Mouse (Mus musculus) left cerebral cortex, adult 8-10 months (tissue): ENCODE results near the gene Mlycd. TPM values are rescaled to one million over a fixed set of nuclear protein-coding genes. Genes with fewer than 3 reads are reported as not detected.

ENCODE experiments used
- total RNA-seq, 4 experiments: library from RNA; stranded (reverse); gene quantifications; 2 replicates each; pipeline ENCODE4 v1.2.4; 2022

The Mlycd gene
- total RNA-seq, 4 experiments from 2014 or later = 29.0 to 31.0 (median 30.1) TPM

Other genes with a start within 250 kb of the Mlycd start
- gene Hsbp1, start 50.4 kb upstream of the Mlycd start, total RNA-seq = 100 to 1,000 TPM; 313 to 317 (median 316) TPM
- 1 to 10 TPM in 1 of 4 experiments, under 1 TPM in 3; 0.39 to 1.5 (median 0.74) TPM for gene Osgin1, start 39.2 kb downstream of the Mlycd start, total RNA-seq
- gene Necab2, start 51.8 kb downstream of the Mlycd start, total RNA-seq = 10 to 100 TPM; 91.8 to 100.0 (median 96.7) TPM
- gene Slc38a8, start 106.8 kb downstream of the Mlycd start, total RNA-seq = under 1 TPM; 0.46 to 0.99 (median 0.71) TPM
- gene Mbtps1, start 163.9 kb downstream of the Mlycd start, total RNA-seq = 10 to 100 TPM; 73.0 to 83.3 (median 78.8) TPM
- 10 to 100 TPM; 51.4 to 63.6 (median 55.2) TPM for gene Hsdl1, start 180.3 kb downstream of the Mlycd start, total RNA-seq
- gene Dnaaf1, start 180.4 kb downstream of the Mlycd start, total RNA-seq = under 1 TPM in 3 of 4 experiments, not detected in 1; 0.33 to 0.59 (median 0.44) TPM
- 10 to 100 TPM in 1 of 4 experiments, 1 to 10 TPM in 3; 8.6 to 10.2 (median 9.7) TPM for gene Taf1c, start 210.3 kb downstream of the Mlycd start, total RNA-seq
- gene Adad2, start 217.9 kb downstream of the Mlycd start, total RNA-seq = 1 to 10 TPM in 3 of 4 experiments, under 1 TPM in 1; 0.50 to 1.2 (median 1.2) TPM
- 1 to 10 TPM; 2.5 to 3.3 (median 2.7) TPM for gene Kcng4, start 240.8 kb downstream of the Mlycd start, total RNA-seq